Mouse (Mus musculus): Measurements from ENCODE around the gene Ifrd2.

DNA sequence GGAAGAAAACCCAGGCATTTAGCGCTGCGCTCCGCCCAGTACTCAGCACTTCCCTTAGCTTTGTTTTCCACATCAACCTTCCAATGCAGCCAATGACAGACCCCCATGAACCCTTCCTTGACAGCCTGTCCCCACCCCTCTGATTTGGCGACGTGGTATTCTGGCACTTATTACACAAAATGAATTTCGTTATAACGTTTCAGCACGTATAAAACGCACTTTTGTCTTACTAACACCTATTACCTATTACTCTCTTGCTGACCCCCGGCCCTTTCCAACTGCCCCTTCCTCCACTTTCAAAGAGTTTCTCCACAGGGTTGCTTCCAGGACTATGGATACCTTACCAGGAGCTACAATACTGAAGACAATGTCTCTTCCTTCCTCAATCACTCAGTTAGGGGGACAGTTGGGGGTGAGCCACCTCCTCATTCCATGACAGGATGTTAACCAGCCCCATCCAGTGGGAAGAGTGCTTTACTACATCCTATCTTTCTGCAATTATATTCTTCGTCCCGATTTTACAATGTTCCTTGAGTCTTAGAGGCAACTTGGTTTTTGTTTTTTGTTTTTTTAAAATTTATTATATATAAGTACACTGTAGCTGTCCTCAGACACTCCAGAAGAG, 25.6 kb downstream of the Ifrd2 start:
- TF ChIP-seq POLR2A (IDR thresholded peaks at IDR 0.05; ENCODE audit: low read depth, low read length) (0 out of 2 replicates have a peak, but pooled peaks have one; percentile 0), CTCF (IDR thresholded peaks at IDR 0.05; ENCODE audit: extremely low read depth, insufficient read length, insufficient replicate concordance, low read depth, low read length) (no peak)

Measured in small intestine, adult 2 months (tissue).